Mouse (Mus musculus) embryonic facial prominence, embryonic 10.5 days (tissue): ENCODE results near the gene Otx1. TPM values are rescaled to one million over a fixed set of nuclear protein-coding genes. Genes with fewer than 3 reads are reported as not detected.
A peak's percentile ranks its signal among the peaks of the same experiment; 100 is the strongest.

ENCODE experiments used
- DNase-seq: peaks from one replicate; pipeline ENCODE4 v3.0.0-alpha.2; 2017; ENCODE audit warnings: low spot score
- H3K27ac ChIP-seq: fragments of 300-500 bp; sonication (generic); replicated peaks from 2 replicates; pipeline ENCODE4 v1.5.1; 2016; ENCODE audit warnings: mild to moderate bottlenecking
- H3K27me3 ChIP-seq: fragments of 300-500 bp; sonication (generic); replicated peaks from 2 replicates; pipeline ENCODE4 v1.6.1; 2016; ENCODE audit warnings: low read depth, mild to moderate bottlenecking; ENCODE audit not compliant: poor library complexity, severe bottlenecking
- H3K36me3 ChIP-seq: fragments of 300-500 bp; sonication (generic); replicated peaks from 2 replicates; pipeline ENCODE4 v1.6.1; 2016; ENCODE audit warnings: mild to moderate bottlenecking, moderate library complexity
- H3K4me1 ChIP-seq: fragments of 300-500 bp; sonication (generic); 2 replicates; pipeline ENCODE4 v1.6.1; 2016
- H3K4me3 ChIP-seq: fragments of 300-500 bp; sonication (generic); 2 replicates; pipeline ENCODE4 v1.5.1; 2016; ENCODE audit warnings: mild to moderate bottlenecking, moderate library complexity
- H3K9me3 ChIP-seq: fragments of 300-500 bp; sonication (generic); 2 replicates; pipeline ENCODE4 v1.6.1; 2016; ENCODE audit warnings: mild to moderate bottlenecking
- WGBS: fragments of 180-500 bp; shearing (Covaris S2); methylation state at CpG from one replicate; pipeline ENCODE4 v1.1.7; 2016; 5-methylcytosine and 5-hydroxymethylcytosine counted together
- polyA plus RNA-seq: library from polyadenylated mRNA; unstranded; fragments of >200 nt; fragmentation: Nextera tagmentation; extraction: Ambion mirVana; gene quantifications from 2 replicates; pipeline ENCODE4 v1.2.1, GENCODE M21; 2016

Otx1 gene
- polyA plus RNA-seq, 1 experiment from 2014 or later, result 7.3 TPM

DNA sequence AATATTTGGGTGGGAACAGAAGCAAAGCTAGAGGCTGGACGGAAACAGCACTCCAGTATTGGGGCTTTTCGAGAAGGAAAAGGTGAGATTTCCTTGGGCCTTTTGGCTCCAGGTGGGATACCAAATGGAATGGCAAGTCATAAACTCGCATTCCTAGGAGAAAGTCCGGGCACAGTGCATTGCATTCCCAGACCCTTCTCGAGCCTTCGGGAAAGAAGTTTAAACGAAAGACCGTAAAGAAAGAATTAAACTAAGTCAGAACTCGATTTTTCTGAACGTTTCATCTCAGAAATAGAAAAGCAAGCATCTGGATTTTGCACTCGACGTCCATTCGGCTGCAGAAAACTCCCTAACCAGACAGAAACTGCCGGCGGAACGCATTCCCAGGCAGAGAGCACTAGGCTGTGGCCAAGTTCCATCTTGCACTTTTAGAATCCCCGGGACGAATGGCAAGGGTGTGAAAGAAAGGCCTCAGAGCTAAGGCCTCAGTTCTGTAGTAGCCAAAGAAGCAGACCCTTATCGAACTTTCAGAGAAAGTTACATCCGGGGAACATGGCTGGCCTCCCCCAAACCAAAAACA lies 5.0 kb downstream of the Otx1 start:
- H3K9me3 ChIP-seq, result peaks cover 3% of the 10 kb centered on the region; the same call in 1 of the 2 replicates
- no peaks in the 10 kb centered on the region for H3K36me3 ChIP-seq
- no peak for DNase-seq
- H3K4me1 ChIP-seq, result peaks cover 52% of the 10 kb centered on the region
- peak overlapping the region; percentile 73 for H3K4me3 ChIP-seq
- 0 out of 2 replicates have a peak overlapping the region, but pooled peaks have one; percentile 11 for H3K27ac ChIP-seq
- H3K27me3 ChIP-seq, result peaks cover 100% of the 10 kb centered on the region
- WGBS, result 3% methylated on average over 20 of the region's 20 CpGs

- under 1% methylated on average over 63 of the region's 63 CpGs for WGBS
- peaks cover 45% of the 10 kb centered on the region for H3K4me1 ChIP-seq
Observed at GRCm38 (mm10) chr11:21996661-21997560, 5.8 kb downstream of the Otx1 start.

DNA sequence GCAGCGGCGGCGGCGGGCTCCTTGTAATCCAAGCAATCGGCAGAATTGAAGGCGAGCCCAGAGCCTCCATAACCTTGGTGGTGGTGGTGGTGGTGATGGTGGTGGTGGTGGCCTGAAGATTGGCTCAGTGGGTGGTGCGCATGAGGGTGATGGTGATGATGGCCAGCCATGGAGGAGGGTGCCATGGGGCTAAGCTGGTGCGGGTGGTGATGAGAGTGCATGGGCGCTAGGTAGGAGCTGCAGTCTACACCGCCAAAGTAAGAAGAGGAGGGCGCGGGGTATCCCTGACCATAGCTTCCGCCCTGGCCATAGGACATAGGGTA lies 6.4 kb downstream of the Otx1 start:
- Histone ChIP-seq H3K27ac (peak overlapping the region; percentile 11; the same call in 1 of the 2 replicates), H3K9me3 (peaks cover 3% of the 10 kb centered on the region; the same call in 1 of the 2 replicates), H3K36me3 (no peaks in the 10 kb centered on the region), H3K27me3 (peaks cover 100% of the 10 kb centered on the region), H3K4me1 (peaks cover 39% of the 10 kb centered on the region), H3K4me3 (peak overlapping the region; percentile 73)
- 8% methylated on average over 13 of the region's 13 CpGs for WGBS
- DNase-seq, result no peak

More at GRCm38 (mm10) chr11:21996661-21997560, 5.8 kb downstream of the Otx1 start:
- DNase-seq, result peak; percentile 74
- Histone ChIP-seq H3K27me3 (peaks cover 100% of the 10 kb centered on the region), H3K4me3 (peak overlapping the region; percentile 73), H3K27ac (peak overlapping the region; percentile 11; the same call in 1 of the 2 replicates), H3K36me3 (no peaks in the 10 kb centered on the region), H3K9me3 (peaks cover 3% of the 10 kb centered on the region; the same call in 1 of the 2 replicates)

GRCm38 (mm10) chr11:21995534-21996324 lies 7.0 kb downstream of the Otx1 start:
- DNase-seq, result peak; percentile 62
- Histone ChIP-seq H3K9me3 (peaks cover 3% of the 10 kb centered on the region; the same call in 1 of the 2 replicates), H3K4me1 (peaks cover 33% of the 10 kb centered on the region), H3K4me3 (peak overlapping the region; percentile 73), H3K36me3 (no peaks in the 10 kb centered on the region), H3K27me3 (peaks cover 100% of the 10 kb centered on the region), H3K27ac (peak overlapping the region; percentile 11; the same call in 1 of the 2 replicates)
- WGBS, result 6% methylated on average over 27 of the region's 27 CpGs

- peaks cover 100% of the 10 kb centered on the region for H3K27me3 ChIP-seq
- H3K4me1 ChIP-seq, result peaks cover 27% of the 10 kb centered on the region
- peak; percentile 50 for DNase-seq
- H3K36me3 ChIP-seq, result no peaks in the 10 kb centered on the region
- peak overlapping the region; percentile 73; the same call in 1 of the 2 replicates for H3K4me3 ChIP-seq
- WGBS, result 2% methylated on average over 34 of the region's 34 CpGs
- no peak overlapping the region for H3K27ac ChIP-seq
- peaks cover 3% of the 10 kb centered on the region; the same call in 1 of the 2 replicates for H3K9me3 ChIP-seq
Observed at GRCm38 (mm10) chr11:21994377-21995370, 8.0 kb downstream of the Otx1 start.

- Histone ChIP-seq H3K9me3 (peaks cover 3% of the 10 kb centered on the region; the same call in 1 of the 2 replicates), H3K4me1 (peaks cover 27% of the 10 kb centered on the region), H3K27ac (peak overlapping the region; percentile 26), H3K36me3 (no peaks in the 10 kb centered on the region), H3K27me3 (peaks cover 100% of the 10 kb centered on the region), H3K4me3 (peak overlapping the region; percentile 42)
- WGBS, result 1% methylated on average over 47 of the region's 47 CpGs
- peak; percentile 69 for DNase-seq
Observed at GRCm38 (mm10) chr11:21993597-21994376, 8.9 kb downstream of the Otx1 start.

DNA sequence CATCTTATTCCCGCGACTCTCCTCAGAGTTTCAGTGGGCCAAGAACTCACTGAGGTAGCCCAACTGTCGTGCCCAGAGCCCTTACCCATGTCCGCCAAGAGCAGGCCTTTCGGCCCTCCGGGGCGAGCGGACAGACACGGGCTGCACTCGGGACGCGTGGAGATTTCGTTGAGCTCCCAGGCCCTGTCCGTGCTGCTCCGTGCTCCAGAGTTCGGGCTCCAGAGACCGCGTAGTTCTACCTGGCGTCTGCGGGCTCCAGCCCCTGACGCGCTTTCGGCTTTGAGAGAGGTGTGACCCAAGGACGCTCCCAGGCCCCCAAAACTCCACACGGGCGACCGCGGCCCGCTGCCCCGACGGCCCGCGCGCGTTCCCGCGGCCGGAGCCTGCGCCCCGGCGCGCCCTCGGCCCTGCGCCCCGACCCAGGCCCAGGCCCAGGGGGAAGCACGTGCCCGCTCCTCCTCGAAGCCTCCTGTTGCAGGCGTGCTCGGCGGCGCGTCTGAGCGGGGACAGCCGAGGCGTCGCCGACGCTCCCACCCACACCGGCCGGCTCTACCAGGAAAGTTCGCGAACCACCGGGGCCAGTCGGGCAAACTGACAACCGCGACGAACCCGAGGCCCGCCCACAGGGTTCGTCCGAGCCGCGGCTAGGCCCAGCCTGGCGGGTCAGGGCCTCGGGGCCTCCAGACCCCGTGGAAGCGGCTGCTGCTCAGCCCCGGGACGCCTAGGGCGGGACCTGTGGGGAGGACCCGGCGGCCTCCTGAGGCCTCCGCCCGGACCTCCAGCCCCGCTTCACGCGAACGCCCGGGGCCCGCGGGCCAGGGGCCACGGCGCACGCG lies 9.7 kb downstream of the Otx1 start:
- Histone ChIP-seq H3K36me3 (no peaks in the 10 kb centered on the region), H3K4me1 (peaks cover 27% of the 10 kb centered on the region), H3K9me3 (peaks cover 3% of the 10 kb centered on the region; the same call in 1 of the 2 replicates), H3K4me3 (peak overlapping the region; percentile 42), H3K27me3 (peaks cover 100% of the 10 kb centered on the region), H3K27ac (peak overlapping the region; percentile 26)
- DNase-seq, result peak; percentile 70
- 2% methylated on average over 96 of the region's 96 CpGs for WGBS

DNA sequence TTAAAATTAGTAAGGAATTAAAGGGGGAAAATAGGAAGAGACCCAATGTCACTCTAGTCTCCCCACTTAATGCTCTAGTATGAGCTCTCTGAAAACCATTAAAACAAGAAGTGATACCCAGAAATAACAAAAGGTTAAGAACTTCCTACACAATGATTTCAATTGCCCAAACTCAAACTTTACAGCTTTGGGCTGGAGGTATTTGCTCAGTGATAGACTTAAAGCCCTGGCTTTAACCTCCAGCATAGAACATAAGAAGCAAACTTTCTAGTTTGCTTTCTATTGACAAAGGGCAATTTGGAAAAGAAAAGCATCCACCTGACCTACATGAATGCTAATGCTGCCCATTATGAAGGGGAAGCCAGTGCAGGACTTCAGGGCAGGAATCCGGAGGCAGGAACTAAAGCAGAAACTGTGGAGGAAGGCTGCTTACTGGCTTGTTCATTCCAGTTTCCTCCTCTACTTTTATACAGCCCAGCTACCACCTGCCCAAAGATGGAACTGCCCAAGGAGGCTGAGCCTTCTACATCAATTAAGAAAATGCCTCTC lies 14.2 kb downstream of the Otx1 start:
- DNase-seq, result no peak
- Histone ChIP-seq H3K27ac (no peak overlapping the region), H3K36me3 (no peaks in the 10 kb centered on the region), H3K4me1 (peaks cover 10% of the 10 kb centered on the region), H3K4me3 (no peak overlapping the region), H3K27me3 (peaks cover 67% of the 10 kb centered on the region), H3K9me3 (peaks cover 3% of the 10 kb centered on the region; the same call in 1 of the 2 replicates)
- WGBS, result 81% methylated on average over 1 of the region's 1 CpGs

- no peak for DNase-seq
- H3K27ac ChIP-seq, result no peak overlapping the region
- no peaks in the 10 kb centered on the region for H3K9me3 ChIP-seq
Observed at GRCm38 (mm10) chr11:21985118-21985517, 17.6 kb downstream of the Otx1 start.

GRCm38 (mm10) chr11:21974005-21974531 lies 28.6 kb downstream of the Otx1 start:
- no peaks in the 10 kb centered on the region for H3K9me3 ChIP-seq
- H3K4me3 ChIP-seq, result no peak overlapping the region
- no peaks in the 10 kb centered on the region for H3K27me3 ChIP-seq
- no peak for DNase-seq
- H3K36me3 ChIP-seq, result no peaks in the 10 kb centered on the region
- no peaks in the 10 kb centered on the region for H3K4me1 ChIP-seq
- WGBS, result 74% methylated on average over 5 of the region's 5 CpGs
- H3K27ac ChIP-seq, result no peak overlapping the region

More at GRCm38 (mm10) chr11:21985118-21985517, 17.6 kb downstream of the Otx1 start:
- Histone ChIP-seq H3K4me1 (0 out of 2 replicates have a peak, but pooled peaks cover 2% of the 10 kb centered on the region), H3K4me3 (no peak overlapping the region), H3K27me3 (peaks cover 34% of the 10 kb centered on the region), H3K36me3 (no peaks in the 10 kb centered on the region)
- 51% methylated on average over 1 of the region's 1 CpGs for WGBS
